Mouse (Mus musculus): ENCODE results near the gene Coq3. TPM values are rescaled to one million over a fixed set of nuclear protein-coding genes. Genes with fewer than 3 reads are reported as not detected.

The Coq3 gene
- 10 to 100 TPM in 9 of 26 experiments, 1 to 10 TPM in 17; 2.2 to 14.5 (median 8.6) TPM for total RNA-seq (2018; cell fraction: chromatin; rRNA removed)
- 1 to 10 TPM; 4.8 to 7.8 (median 6.1) TPM for total RNA-seq (2018; cell fraction: cytosol; rRNA removed)
- 10 to 100 TPM in 1 of 26 experiments, 1 to 10 TPM in 25; 1.7 to 11.4 (median 5.3) TPM for total RNA-seq (2018; cell fraction: nucleus; rRNA removed)
- polyA plus RNA-seq (2018): 5.3 to 9.8 TPM (median 7.6 TPM) in 3 replicates

DNA sequence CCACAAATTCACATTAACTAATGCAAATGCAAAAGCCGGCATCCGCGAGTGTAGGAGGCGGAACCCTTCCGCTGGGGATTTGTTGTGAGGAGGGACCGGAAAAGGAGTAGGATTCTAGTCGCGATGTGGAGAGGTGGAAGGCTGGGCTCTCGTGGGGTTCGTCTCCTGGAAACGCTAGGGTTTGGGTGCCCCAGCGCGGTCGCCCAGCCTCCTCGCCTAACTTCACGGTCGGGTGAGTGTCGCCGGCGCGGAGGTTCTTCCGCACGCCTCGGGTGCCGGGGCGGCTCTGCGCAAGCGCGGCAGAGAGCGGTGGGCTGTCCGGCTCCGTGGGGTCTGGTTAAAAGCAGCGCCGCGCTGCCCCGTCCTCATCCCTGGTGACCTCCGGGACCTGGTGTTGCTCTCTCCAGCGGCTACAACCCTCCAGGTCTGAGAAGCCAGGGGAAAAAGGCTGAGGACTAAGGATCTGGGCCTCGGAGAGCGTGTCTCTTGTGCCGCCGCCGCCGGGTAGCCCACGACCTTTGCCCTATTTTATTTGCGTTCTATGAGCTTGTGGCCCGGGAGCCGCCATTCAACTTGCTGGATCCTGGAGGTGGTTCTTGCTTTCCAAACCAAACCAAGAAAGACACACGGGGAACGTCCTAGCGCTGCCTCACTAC is at the start of gene Coq3:
Coq3 (plus strand) TSS at position 109 of the 656 bp plus-strand sequence.
- WGBS (ENCODE audit: missing documents): under 1% methylated on average over 51 of the region's 51 CpGs
- Histone ChIP-seq H3K79me2 (ENCODE audit: inconsistent target) (no peaks in the 10 kb centered on the region), H3K36me3 (ENCODE audit: inconsistent target) (peaks cover 14% of the 10 kb centered on the region), H3K4me3 (ENCODE audit: inconsistent target) (peak within 1 kb of the TSS; percentile 73), H3K27ac (peak within 1 kb of the TSS; percentile 60)

DNA sequence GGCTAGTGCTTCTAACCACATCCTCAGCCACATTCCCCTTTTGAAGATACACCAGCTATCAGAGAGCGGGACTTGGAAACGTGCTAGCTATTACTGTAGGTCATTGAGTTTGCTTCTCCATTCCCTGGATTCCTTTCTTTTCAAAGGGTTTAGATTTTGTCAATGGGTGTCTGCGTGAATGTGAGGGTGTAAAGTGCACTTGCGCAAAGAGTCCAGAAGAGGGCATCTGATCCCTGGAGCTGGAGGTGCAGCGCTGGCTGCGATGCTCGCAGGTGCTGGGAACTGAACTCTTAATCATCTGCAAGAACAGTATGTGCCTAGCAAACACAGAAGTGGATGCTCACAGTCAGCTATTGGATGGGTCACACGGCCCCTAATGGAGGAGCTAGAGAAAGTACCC is 46.6 kb upstream of the Coq3 start:
- H3K27ac ChIP-seq: no peak overlapping the region
- peaks cover 11% of the 10 kb centered on the region for H3K36me3 ChIP-seq (ENCODE audit: inconsistent target)

DNA sequence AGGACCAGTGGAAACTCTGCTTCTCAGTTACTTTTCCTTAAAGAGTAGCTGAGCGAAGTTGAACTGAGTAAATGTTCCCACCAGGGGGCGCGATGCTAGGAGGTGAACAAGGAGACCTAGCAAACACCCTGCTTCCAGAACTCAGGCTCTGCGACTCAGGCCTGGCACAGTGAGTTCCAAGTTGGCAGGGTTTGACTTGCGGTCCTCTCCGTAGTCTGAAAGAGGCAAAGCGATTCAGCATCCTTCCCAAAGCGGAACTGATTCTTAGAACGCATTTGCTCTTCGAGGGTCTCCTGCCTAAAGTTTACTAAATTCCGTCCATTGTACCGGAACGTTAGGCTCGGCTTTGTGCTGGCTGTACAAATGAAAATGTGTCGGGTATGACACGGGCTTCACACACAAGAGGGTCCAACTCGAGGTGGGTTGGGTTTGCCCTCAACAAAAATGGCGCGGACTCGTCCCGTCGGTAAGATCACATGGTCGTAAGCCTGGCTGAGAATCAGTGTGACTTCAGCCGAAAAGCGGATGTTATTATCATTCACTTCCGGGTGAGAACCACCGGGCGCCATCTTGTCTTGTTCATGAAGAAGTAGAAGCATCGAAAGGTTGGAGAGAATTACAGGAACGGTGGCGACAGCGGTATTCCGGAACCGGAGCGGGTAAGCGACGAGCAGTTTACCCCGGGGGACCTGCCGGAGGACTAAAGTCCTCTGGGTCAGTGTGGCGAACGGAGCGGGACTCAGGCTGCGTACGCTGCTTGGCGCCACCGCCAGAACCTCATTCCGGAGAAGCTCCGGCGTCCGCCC is 31.8 kb upstream of the Coq3 start, which contains the start of gene Pnisr:
Pnisr (plus strand) TSS at position 103 of the 806 bp plus-strand sequence.
- WGBS (ENCODE audit: missing documents): under 1% methylated on average over 50 of the region's 50 CpGs
- peak within 1 kb of the TSS; percentile 97 for H3K27ac ChIP-seq
- peaks cover 47% of the 10 kb centered on the region for H3K79me2 ChIP-seq (ENCODE audit: inconsistent target)
- peak within 1 kb of the TSS; percentile 92 for H3K4me3 ChIP-seq (ENCODE audit: inconsistent target)
- no peaks in the 10 kb centered on the region for H3K36me3 ChIP-seq (ENCODE audit: inconsistent target)

More for the DNA sequence above, 46.6 kb upstream of the Coq3 start:
- 92% methylated on average over 7 of the region's 8 CpGs for WGBS (ENCODE audit: missing documents)
- Histone ChIP-seq H3K4me3 (ENCODE audit: inconsistent target) (no peak overlapping the region), H3K79me2 (ENCODE audit: inconsistent target) (no peaks in the 10 kb centered on the region)

DNA sequence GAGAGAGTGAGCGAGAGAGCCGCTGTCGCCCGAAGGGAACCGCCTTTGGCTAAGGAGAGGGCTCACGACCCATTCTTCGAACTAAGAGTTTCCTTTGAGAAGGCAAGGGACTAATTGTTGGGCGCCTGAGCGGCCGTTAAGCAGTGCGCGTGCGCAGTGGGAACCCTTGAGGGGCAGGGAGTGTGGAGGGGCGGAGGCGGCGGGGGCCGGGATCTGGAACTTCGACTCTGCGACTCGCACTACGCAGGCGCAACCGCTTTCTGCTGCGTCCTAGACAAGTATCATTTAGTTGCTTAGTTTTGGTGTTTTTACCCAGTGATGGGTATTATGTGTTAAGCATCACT is 31.2 kb upstream of the Coq3 start:
- H3K36me3 ChIP-seq (ENCODE audit: inconsistent target): no peaks in the 10 kb centered on the region
- peaks cover 53% of the 10 kb centered on the region for H3K79me2 ChIP-seq (ENCODE audit: inconsistent target)
- H3K27ac ChIP-seq: peak overlapping the region; percentile 97
- H3K4me3 ChIP-seq (ENCODE audit: inconsistent target): peak overlapping the region; percentile 92
- WGBS (ENCODE audit: missing documents): under 1% methylated on average over 24 of the region's 24 CpGs

DNA sequence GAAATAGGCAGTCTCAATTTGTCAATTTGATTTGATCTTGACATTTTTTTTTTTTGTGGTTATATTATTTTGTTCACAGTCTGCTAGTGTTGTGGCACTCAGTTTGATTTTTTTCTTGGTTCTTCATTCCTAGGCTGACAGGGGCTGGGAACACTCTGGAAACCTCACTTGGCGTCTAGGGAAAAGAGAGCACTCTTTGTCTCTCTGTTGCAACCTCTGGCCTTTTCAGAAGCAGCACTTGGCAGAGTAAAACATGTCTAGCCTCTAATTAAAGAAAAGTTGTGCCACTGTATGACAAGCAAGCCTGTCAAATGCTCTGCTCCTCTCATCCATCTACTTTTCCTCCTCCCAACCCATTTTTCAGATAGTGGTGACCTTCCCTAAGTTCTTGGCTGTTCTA is 22.0 kb upstream of the Coq3 start:
- WGBS (ENCODE audit: missing documents): 100% methylated on average over 1 of the region's 1 CpGs
- H3K4me3 ChIP-seq (ENCODE audit: inconsistent target): no peak overlapping the region
- peaks cover 71% of the 10 kb centered on the region for H3K36me3 ChIP-seq (ENCODE audit: inconsistent target)
- H3K27ac ChIP-seq: no peak overlapping the region
- H3K79me2 ChIP-seq (ENCODE audit: inconsistent target): peaks cover 96% of the 10 kb centered on the region

DNA sequence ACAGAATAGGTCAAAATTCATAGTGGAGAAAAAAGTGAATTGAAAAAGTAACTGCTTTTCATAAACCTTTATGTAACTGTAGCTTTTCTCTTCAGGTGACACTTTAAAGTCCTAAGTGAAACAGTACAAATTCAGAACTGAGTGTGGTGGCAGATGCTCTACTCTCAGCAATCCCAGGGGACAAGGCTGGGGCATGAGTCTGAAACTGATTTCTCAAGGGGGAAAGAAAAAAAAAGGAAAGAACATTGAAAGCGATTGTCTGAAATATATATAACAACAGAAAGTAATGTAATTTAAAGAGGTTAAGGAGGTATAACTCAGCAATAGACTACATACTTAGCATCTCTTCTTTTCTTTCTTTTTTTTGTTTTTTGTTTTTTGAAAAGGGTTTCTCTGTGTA is 14.2 kb upstream of the Coq3 start:
- 100% methylated on average over 1 of the region's 1 CpGs for WGBS (ENCODE audit: missing documents)
- Histone ChIP-seq H3K79me2 (ENCODE audit: inconsistent target) (peaks cover 25% of the 10 kb centered on the region; the same call in 1 of the 2 replicates), H3K4me3 (ENCODE audit: inconsistent target) (no peak overlapping the region), H3K27ac (no peak overlapping the region), H3K36me3 (ENCODE audit: inconsistent target) (peaks cover 71% of the 10 kb centered on the region)

DNA sequence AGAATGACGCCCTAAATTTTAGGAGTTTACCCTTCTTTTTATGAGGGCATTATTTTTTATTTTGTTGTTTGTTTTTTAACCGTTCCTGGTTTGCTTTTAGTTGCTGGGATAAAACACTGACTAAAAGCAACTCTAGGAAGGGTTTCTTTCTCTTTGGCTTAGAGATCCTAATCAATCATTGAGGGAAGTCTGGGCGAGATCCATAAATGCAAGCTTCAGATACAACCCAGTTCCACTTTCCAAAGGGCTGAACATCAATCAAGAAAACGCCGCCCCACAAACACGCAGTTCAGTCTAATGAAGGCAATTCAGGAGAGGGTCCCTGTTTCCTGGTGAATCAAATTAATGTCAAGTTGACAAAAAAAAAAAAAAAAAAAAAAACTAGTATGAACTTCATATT is 697 bp upstream of the Coq3 start:
- H3K27ac ChIP-seq: no peak overlapping the region
- H3K4me3 ChIP-seq (ENCODE audit: inconsistent target): peak overlapping the region; percentile 73
- peaks cover 22% of the 10 kb centered on the region for H3K36me3 ChIP-seq (ENCODE audit: inconsistent target)
- WGBS (ENCODE audit: missing documents): 28% methylated on average over 6 of the region's 6 CpGs
- H3K79me2 ChIP-seq (ENCODE audit: inconsistent target): no peaks in the 10 kb centered on the region

DNA sequence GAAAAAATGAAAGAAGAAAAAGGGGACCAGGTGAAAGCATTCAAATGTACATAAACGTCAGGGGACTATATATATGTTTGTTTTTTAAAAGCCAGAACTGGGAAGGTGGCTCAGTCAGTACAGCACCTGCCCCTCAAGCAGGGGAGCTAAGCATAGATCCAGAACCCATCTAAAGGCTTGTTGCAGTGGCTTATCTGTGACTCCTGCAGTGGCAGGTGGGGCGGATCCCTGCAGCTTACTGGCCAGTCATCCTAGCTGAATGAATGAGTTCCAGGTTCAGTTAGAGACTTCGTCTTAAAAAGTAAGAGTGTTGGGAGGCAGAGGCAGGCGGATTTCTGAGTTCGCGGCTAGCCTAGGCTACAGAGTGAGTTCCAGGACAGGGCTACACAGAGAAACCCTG is 3.3 kb downstream of the Coq3 start:
- WGBS (ENCODE audit: missing documents): 98% methylated on average over 6 of the region's 6 CpGs
- Histone ChIP-seq H3K4me3 (ENCODE audit: inconsistent target) (no peak overlapping the region), H3K27ac (no peak overlapping the region), H3K79me2 (ENCODE audit: inconsistent target) (no peaks in the 10 kb centered on the region), H3K36me3 (ENCODE audit: inconsistent target) (no peaks in the 10 kb centered on the region)

DNA sequence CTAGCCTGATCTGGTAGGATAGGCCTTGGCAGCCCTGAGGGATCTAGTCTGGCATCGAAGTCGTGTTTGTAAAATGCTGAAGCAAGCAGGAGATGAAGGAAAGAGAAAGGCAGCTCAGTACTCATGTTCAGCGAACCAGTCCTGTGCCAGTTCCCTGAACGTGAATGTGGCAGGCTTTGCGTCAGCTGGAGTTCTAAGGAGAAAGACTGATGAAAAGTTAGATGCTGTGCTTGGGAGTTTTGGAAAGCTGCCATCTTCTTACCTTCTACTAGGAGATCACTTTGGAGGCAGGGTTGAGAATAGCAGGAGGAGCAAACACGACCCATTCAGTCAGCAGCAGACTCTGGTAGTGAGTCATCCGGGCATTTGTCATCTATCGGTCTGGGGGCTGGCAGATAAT is 6.4 kb downstream of the Coq3 start:
- 100% methylated on average over 8 of the region's 8 CpGs for WGBS (ENCODE audit: missing documents)
- no peak overlapping the region for H3K4me3 ChIP-seq (ENCODE audit: inconsistent target)

DNA sequence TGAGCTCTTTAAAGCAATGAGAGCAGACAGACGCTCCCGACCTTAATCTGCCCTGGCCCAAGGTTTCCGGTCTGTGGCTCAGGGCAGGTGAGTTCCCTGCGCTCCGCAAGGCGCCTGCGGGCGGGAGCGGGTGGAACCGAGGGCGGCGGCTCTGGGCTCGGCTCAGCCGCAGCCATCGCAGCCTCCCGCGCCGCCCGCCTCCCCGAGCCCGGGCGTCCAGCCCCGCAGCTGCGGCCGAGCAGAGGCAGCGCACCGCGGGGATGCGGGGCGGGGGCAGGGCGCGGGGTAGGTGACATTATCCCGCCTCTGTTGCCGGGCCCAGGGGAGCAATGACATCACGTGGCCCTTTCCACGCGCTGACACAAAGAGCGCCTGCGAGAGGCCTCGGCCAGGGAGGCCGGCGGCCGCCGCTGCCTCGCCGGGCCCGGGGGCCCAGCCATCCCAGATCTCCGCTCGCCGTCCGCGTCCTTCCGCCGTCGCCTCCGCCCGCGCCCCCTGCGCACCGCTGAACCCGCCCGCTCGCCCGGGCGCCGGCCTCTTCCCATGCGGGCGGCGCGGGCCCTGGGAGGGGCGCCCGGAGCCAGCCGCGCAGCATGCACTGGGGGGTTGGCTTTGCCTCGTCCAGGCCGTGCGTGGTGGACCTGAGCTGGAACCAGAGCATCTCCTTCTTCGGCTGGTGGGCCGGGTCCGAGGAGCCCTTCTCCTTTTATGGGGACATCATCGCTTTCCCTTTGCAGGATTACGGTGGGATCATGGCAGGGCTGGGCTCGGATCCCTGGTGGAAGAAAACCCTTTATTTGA is 51.7 kb downstream of the Coq3 start, which contains the start of gene Faxc:
Faxc (plus strand) TSS at position 359 of the 801 bp plus-strand sequence.
- no peaks in the 10 kb centered on the region for H3K79me2 ChIP-seq (ENCODE audit: inconsistent target)
- no peaks in the 10 kb centered on the region for H3K36me3 ChIP-seq (ENCODE audit: inconsistent target)
- 2% methylated on average over 83 of the region's 83 CpGs for WGBS (ENCODE audit: missing documents)
- no peak within 1 kb of the TSS for H3K4me3 ChIP-seq (ENCODE audit: inconsistent target)
- H3K27ac ChIP-seq: no peak within 1 kb of the TSS

More for the DNA sequence above, 6.4 kb downstream of the Coq3 start:
- Histone ChIP-seq H3K79me2 (ENCODE audit: inconsistent target) (no peaks in the 10 kb centered on the region), H3K27ac (no peak overlapping the region), H3K36me3 (ENCODE audit: inconsistent target) (no peaks in the 10 kb centered on the region)

DNA sequence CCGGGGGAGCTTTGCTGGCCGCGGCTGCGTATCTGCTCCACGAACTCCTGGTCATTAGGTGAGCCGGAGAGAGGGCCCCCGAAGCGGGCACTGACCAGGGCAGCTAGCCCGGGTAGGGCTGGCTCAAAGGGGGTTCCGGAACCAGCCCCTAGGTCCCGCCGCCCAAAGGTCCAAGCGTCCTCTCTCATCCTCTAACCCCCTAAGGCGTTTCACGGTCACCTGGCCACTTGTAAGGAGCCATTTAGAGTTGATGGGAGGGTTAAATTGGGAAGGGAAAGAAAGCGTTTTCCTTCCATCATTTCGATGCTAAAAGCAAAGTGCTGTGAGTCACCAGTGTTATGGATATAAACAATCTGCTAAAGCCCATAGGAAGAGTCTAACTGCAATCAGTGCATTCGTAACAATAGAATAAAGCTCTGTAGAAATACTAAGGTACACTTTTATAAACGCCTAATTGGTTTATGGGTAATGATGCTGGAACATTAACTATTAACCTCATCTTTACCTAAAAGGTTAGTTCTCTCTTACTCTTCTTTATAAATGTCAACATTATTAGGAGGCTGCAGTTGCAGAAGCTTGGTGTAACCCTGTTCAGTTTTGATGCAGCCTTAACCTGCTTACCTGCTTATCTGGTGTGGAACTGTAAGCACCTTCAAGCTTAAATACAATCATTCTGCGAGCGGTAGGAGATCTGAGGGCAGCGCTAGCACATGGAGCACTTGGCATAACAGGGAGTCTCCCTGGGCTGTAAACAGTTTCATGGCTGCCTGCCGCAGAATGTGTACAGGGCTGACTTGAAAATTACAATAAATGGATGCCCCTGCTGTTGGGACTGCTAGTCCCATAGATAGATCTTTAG is 52.5 kb downstream of the Coq3 start:
- H3K27ac ChIP-seq: no peak overlapping the region
- 27% methylated on average over 23 of the region's 23 CpGs for WGBS (ENCODE audit: missing documents)
- no peak overlapping the region for H3K4me3 ChIP-seq (ENCODE audit: inconsistent target)
- no peaks in the 10 kb centered on the region for H3K36me3 ChIP-seq (ENCODE audit: inconsistent target)
- no peaks in the 10 kb centered on the region for H3K79me2 ChIP-seq (ENCODE audit: inconsistent target)

DNA sequence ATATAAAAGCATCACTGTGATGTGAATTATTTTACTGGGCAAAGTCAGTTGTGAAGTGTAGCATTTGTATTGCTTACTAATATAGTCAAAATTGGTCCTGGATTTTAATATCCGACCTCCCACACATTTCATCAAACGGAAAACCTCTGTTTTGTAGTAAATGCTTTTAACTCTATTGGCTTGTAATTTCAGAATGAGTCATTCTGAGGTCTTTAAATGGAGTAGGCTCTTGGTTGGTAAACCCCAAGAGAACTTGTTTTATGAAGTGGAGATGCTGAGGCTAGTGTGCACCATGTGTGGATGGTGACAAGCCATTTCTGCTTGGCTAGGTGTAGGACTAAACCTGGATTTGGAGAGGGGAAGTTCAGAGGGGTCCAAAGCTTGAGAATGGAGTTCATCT is 55.9 kb downstream of the Coq3 start:
- H3K27ac ChIP-seq: no peak overlapping the region
- 89% methylated on average over 2 of the region's 2 CpGs for WGBS (ENCODE audit: missing documents)
- H3K36me3 ChIP-seq (ENCODE audit: inconsistent target): no peaks in the 10 kb centered on the region
- no peak overlapping the region for H3K4me3 ChIP-seq (ENCODE audit: inconsistent target)
- no peaks in the 10 kb centered on the region for H3K79me2 ChIP-seq (ENCODE audit: inconsistent target)

DNA sequence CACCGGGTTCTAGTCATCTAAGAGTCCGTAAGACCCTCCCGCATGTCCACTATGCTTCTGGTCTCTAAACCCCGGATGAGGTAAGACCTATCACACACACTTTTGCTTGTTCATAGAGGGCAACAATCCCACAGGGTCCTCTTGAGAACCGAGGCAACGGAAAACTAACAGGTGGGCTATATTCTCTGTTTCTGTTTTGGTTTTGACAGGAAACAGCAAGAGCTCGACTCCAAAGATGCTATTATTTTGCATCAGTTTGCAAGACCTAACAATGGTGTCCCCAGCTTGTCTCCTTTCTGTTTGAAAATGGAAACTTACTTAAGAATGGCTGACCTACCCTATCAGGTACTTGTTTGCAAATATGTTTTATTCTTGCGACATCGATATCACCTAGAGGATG is 57.0 kb downstream of the Coq3 start:
- Histone ChIP-seq H3K79me2 (ENCODE audit: inconsistent target) (no peaks in the 10 kb centered on the region), H3K4me3 (ENCODE audit: inconsistent target) (no peak overlapping the region), H3K36me3 (ENCODE audit: inconsistent target) (no peaks in the 10 kb centered on the region), H3K27ac (no peak overlapping the region)
- WGBS (ENCODE audit: missing documents): 88% methylated on average over 9 of the region's 9 CpGs

All from macrophage (primary cell).